26 mouse cellular contexts compared by ENCODE assay signal in genomic region chr1:143484936-143485335, GRCm38 (mm10).
"Had no signal": no experiment of that assay in that cellular context is flagged by ENCODE, and none has a peak within 500 bp of the region (broad histone marks: within the 10 kb centered on the region; RNA-seq: fewer than 3 reads in every experiment).

No protein-coding gene starts in this region.

- H3K4me1 ChIP-seq: embryonic facial prominence, embryonic 10.5 days; embryonic facial prominence, embryonic 12.5 days; embryonic facial prominence, embryonic 13.5 days; embryonic facial prominence, embryonic 15.5 days; forebrain, embryonic 10.5 days; forebrain, embryonic 12.5 days; forebrain, embryonic 13.5 days; forebrain, embryonic 15.5 days had no signal

- H3K27me3 ChIP-seq: embryonic facial prominence, embryonic 12.5 days; embryonic facial prominence, embryonic 13.5 days; embryonic facial prominence, embryonic 15.5 days; forebrain, embryonic 12.5 days; forebrain, embryonic 13.5 days; forebrain, embryonic 15.5 days had no signal

- H3K4me3 ChIP-seq: embryonic facial prominence, embryonic 10.5 days; embryonic facial prominence, embryonic 12.5 days; embryonic facial prominence, embryonic 13.5 days; embryonic facial prominence, embryonic 15.5 days; erythroblast, embryonic 14.5 days; forebrain, embryonic 10.5 days; forebrain, embryonic 12.5 days; forebrain, embryonic 13.5 days; forebrain, embryonic 15.5 days; gastrocnemius, adult 2 months; heart, adult 2 months had no signal

- H3K9ac ChIP-seq: embryonic facial prominence, embryonic 12.5 days; embryonic facial prominence, embryonic 13.5 days; embryonic facial prominence, embryonic 15.5 days; forebrain, embryonic 12.5 days; forebrain, embryonic 13.5 days; forebrain, embryonic 15.5 days; forebrain, postnatal 0 days had no signal

- ATAC-seq: forebrain, embryonic 13.5 days; forebrain, embryonic 14.5 days; forebrain, embryonic 15.5 days; forebrain, embryonic 16.5 days; forebrain, postnatal 0 days had no signal

- H3K9me3 ChIP-seq: embryonic facial prominence, embryonic 10.5 days; embryonic facial prominence, embryonic 12.5 days; embryonic facial prominence, embryonic 13.5 days; embryonic facial prominence, embryonic 15.5 days; forebrain, embryonic 10.5 days; forebrain, embryonic 12.5 days; forebrain, embryonic 13.5 days; forebrain, embryonic 15.5 days had no signal

- DNase-seq: cerebellum, adult 9-10 months; cerebellum, adult 9-11 months; cerebellum, postnatal 10 days; cerebellum, postnatal 14 days; cerebellum, postnatal 25 days; embryo, embryonic 11 days; forebrain, postnatal 0 days; gastrocnemius, adult 2 months; gastrocnemius, postnatal 10 days; gastrocnemius, postnatal 14 days; gastrocnemius, postnatal 25 days; gastrocnemius, postnatal 36 days; heart, adult 11 months; heart, adult 18-20 months; heart, adult 2 months had no signal

- H3K36me3 ChIP-seq: embryonic facial prominence, embryonic 10.5 days; embryonic facial prominence, embryonic 12.5 days; embryonic facial prominence, embryonic 13.5 days; embryonic facial prominence, embryonic 15.5 days; forebrain, embryonic 10.5 days; forebrain, embryonic 12.5 days; forebrain, embryonic 15.5 days had no signal

- H3K4me2 ChIP-seq: embryonic facial prominence, embryonic 12.5 days; embryonic facial prominence, embryonic 13.5 days; embryonic facial prominence, embryonic 15.5 days; forebrain, embryonic 12.5 days; forebrain, embryonic 13.5 days; forebrain, embryonic 15.5 days had no signal

- H3K27ac ChIP-seq: embryonic facial prominence, embryonic 10.5 days; embryonic facial prominence, embryonic 12.5 days; embryonic facial prominence, embryonic 13.5 days; embryonic facial prominence, embryonic 15.5 days; forebrain, embryonic 10.5 days; forebrain, embryonic 12.5 days; forebrain, embryonic 13.5 days; forebrain, embryonic 15.5 days; gastrocnemius, adult 2 months; heart, adult 2 months had no signal
